8 mouse cellular contexts compared by ENCODE assay signal in genomic region chr10:127063913-127064870, GRCm38 (mm10). TPM values are rescaled to one million over a fixed set of nuclear protein-coding genes. Genes with fewer than 3 reads are reported as not detected.
DNase-seq lines count a peak whose midpoint lies in the region; ATAC-seq and TF ChIP-seq lines count a peak whose summit lies in the region.

No protein-coding gene starts in this region.

- H3K79me2 ChIP-seq in MEL (ENCODE audit: control insufficient read depth, insufficient read depth, low read length, poor library complexity) = peaks cover 25% of the 10 kb centered on the region

- H3K27ac ChIP-seq in kidney, postnatal 0 days = peak overlapping the region; percentile 86
- peak overlapping the region; percentile 74 for H3K27ac ChIP-seq in MEL (ENCODE audit: control insufficient read depth, low read depth, low read length)
- peak overlapping the region; percentile 84 for H3K27ac ChIP-seq in limb, embryonic 14.5 days (replicated peaks; ENCODE audit: low read depth, low read length)
- peak overlapping the region; percentile 86 for H3K27ac ChIP-seq in stomach, embryonic 14.5 days (ENCODE audit: low read length)

- H3K4me3 ChIP-seq in kidney, postnatal 0 days (replicated peaks; ENCODE audit: low read depth, low read length) = peak overlapping the region; percentile 82
- peak overlapping the region; percentile 68 to 78 for H3K4me3 ChIP-seq in MEL (ENCODE audit: control insufficient read depth in 1 of 2, insufficient read depth in 1 of 2, low read depth in 2 of 2, low read length in 2 of 2)
- H3K4me3 ChIP-seq in limb, embryonic 14.5 days (replicated peaks; ENCODE audit: low read length) = peak overlapping the region; percentile 86
- peak overlapping the region; percentile 81 for H3K4me3 ChIP-seq in stomach, embryonic 14.5 days (ENCODE audit: low read depth, low read length)

- H3K36me3 ChIP-seq in kidney, postnatal 0 days (ENCODE audit: insufficient read depth, low read length) = peaks cover 35% of the 10 kb centered on the region
- peaks cover 14 to 39% of the 10 kb centered on the region in 2 experiments for H3K36me3 ChIP-seq in MEL (ENCODE audit: control insufficient read depth in 1 of 2, insufficient read depth in 2 of 2, low read length in 2 of 2)
- H3K36me3 ChIP-seq in limb, embryonic 14.5 days (ENCODE audit: control insufficient read depth, insufficient read depth, low read length) = peaks cover 44% of the 10 kb centered on the region
- peaks cover 41% of the 10 kb centered on the region for H3K36me3 ChIP-seq in stomach, embryonic 14.5 days (ENCODE audit: control insufficient read depth, insufficient read depth, low read length)

- H3K4me1 ChIP-seq in kidney, postnatal 0 days (replicated peaks; ENCODE audit: insufficient read depth, low read length) = peaks cover 14% of the 10 kb centered on the region
- peaks cover 6 to 18% of the 10 kb centered on the region in 2 experiments for H3K4me1 ChIP-seq in MEL (ENCODE audit: control insufficient read depth in 1 of 2, insufficient read depth in 2 of 2, low read length in 2 of 2)
- H3K4me1 ChIP-seq in limb, embryonic 14.5 days (ENCODE audit: control insufficient read depth, insufficient read depth, low read length) = peaks cover 14% of the 10 kb centered on the region; the same call in 1 of the 2 replicates
- H3K4me1 ChIP-seq in stomach, embryonic 14.5 days (ENCODE audit: control insufficient read depth, insufficient read depth, low read length) = peaks cover 19% of the 10 kb centered on the region

- 9% methylated on average over 37 of the region's 37 CpGs for WGBS in kidney, postnatal 0 days
- WGBS in limb, embryonic 14.5 days = 12% methylated on average over 37 of the region's 37 CpGs
- 8% methylated on average over 37 of the region's 37 CpGs for WGBS in stomach, embryonic 14.5 days

- no peaks in the 10 kb centered on the region for H3K27me3 ChIP-seq in kidney, postnatal 0 days (ENCODE audit: insufficient read depth, low read length)
- H3K27me3 ChIP-seq in MEL (ENCODE audit: control insufficient read depth in 1 of 2, insufficient read depth in 2 of 2, low read length in 2 of 2) = no peaks in the 10 kb centered on the region
- peaks cover 11% of the 10 kb centered on the region; the same call in 1 of the 2 replicates for H3K27me3 ChIP-seq in limb, embryonic 14.5 days (ENCODE audit: control insufficient read depth, insufficient read depth, low read length)
- no peaks in the 10 kb centered on the region for H3K27me3 ChIP-seq in stomach, embryonic 14.5 days (ENCODE audit: control insufficient read depth, insufficient read depth, low read length)

- H3K4me2 ChIP-seq in kidney, postnatal 0 days (ENCODE audit: low read length) = peak overlapping the region; percentile 88
- peak overlapping the region; percentile 78 for H3K4me2 ChIP-seq in limb, embryonic 14.5 days (replicated peaks; ENCODE audit: low read depth, low read length, severe bottlenecking)
- peak overlapping the region; percentile 85 for H3K4me2 ChIP-seq in stomach, embryonic 14.5 days (replicated peaks; ENCODE audit: low read depth, low read length)

- TF ChIP-seq CTCF in kidney, postnatal 0 days (IDR thresholded peaks at IDR 0.05; ENCODE audit: low read depth) = no peak
- no peak for TF ChIP-seq CTCF in MEL (IDR thresholded peaks at IDR 0.05 in 2 of 3, conservative IDR thresholded peaks at IDR 0.05 in 1 of 3; ENCODE audit: control insufficient read depth in 1 of 3, insufficient read depth in 1 of 3, low read depth in 2 of 3, low read length in 3 of 3, poor library complexity in 1 of 3, severe bottlenecking in 1 of 3)

- TF ChIP-seq RAD21 in MEL (IDR thresholded peaks at IDR 0.05; ENCODE audit: low read depth, low read length) = no peak

- no peaks in the 10 kb centered on the region for H3K9me3 ChIP-seq in kidney, postnatal 0 days (replicated peaks; ENCODE audit: low read length)
- H3K9me3 ChIP-seq in MEL (replicated peaks; ENCODE audit: insufficient read depth, low read length) = no peaks in the 10 kb centered on the region
- H3K9me3 ChIP-seq in limb, embryonic 14.5 days (ENCODE audit: control insufficient read depth, low read length) = no peaks in the 10 kb centered on the region
- no peaks in the 10 kb centered on the region for H3K9me3 ChIP-seq in stomach, embryonic 14.5 days (ENCODE audit: control insufficient read depth, low read depth, low read length)

- TF ChIP-seq EP300 in MEL (IDR thresholded peaks at IDR 0.05; ENCODE audit: low read depth in 1 of 2, low read length in 2 of 2) = no peak

- peak overlapping the region; percentile 92 for H3K9ac ChIP-seq in kidney, postnatal 0 days (ENCODE audit: low read depth, low read length)
- peak overlapping the region; percentile 93 for H3K9ac ChIP-seq in MEL (ENCODE audit: control insufficient read depth, low read depth, low read length, poor library complexity, severe bottlenecking)
- peak overlapping the region; percentile 94 for H3K9ac ChIP-seq in limb, embryonic 14.5 days (ENCODE audit: low read depth, low read length, severe bottlenecking)
- H3K9ac ChIP-seq in stomach, embryonic 14.5 days (replicated peaks; ENCODE audit: low read depth, low read length) = peak overlapping the region; percentile 97

- DNase-seq in kidney, postnatal 0 days (ENCODE audit: low spot score) = no peak
- no peak for DNase-seq in kidney, adult 9 months
- DNase-seq in MEL (ENCODE audit: low read depth, low spot score) = peak; percentile 56
- no peak for DNase-seq in limb, embryonic 14.5 days (ENCODE audit: low spot score)
- DNase-seq in layer of hippocampus, adult 8-10 months (ENCODE audit: low spot score in 2 of 2) = no peak
- no peak for DNase-seq in urinary bladder, adult 2 months (ENCODE audit: low spot score)

- ATAC-seq in kidney, postnatal 0 days (replicated peaks; ENCODE audit: low FRiP score, low read depth) = no peak
- peak; percentile 21 for ATAC-seq in erythroblast, adult 5-6 weeks (replicated peaks; ENCODE audit: low FRiP score, poor library complexity, severe bottlenecking)
- no peak for ATAC-seq in limb, embryonic 14.5 days (ENCODE audit: low FRiP score, low read depth)
- no peak for ATAC-seq in stomach, embryonic 14.5 days (ENCODE audit: insufficient number of reproducible peaks, insufficient read depth, low FRiP score, low read depth)

- no peak; a peak in 2 of 4 replicates for TF ChIP-seq POLR2A in MEL (IDR thresholded peaks at IDR 0.05; ENCODE audit: control insufficient read depth in 1 of 2, insufficient read depth in 1 of 2, low read depth in 1 of 2, low read length in 2 of 2, poor library complexity in 1 of 2)
- TF ChIP-seq POLR2A in limb, embryonic 14.5 days (IDR thresholded peaks at IDR 0.05; ENCODE audit: borderline replicate concordance, extremely low read depth, insufficient read depth, insufficient read length) = no peak

RNA-seq across cellular contexts. Expression of gene Cdk4, which starts 0.9 kb away (rescaled TPM):
- 1,113 and 1,153 TPM in 2 replicates for polyA plus RNA-seq in kidney, postnatal 0 days (2015; fragmentation: Nextera tagmentation; extraction: Ambion mirVana)
- total RNA-seq in MEL (2012; rRNA removed) = 362 and 443 TPM in 2 replicates
- polyA plus RNA-seq in MEL (2012; ENCODE audit: insufficient read depth in 1 of 2, insufficient read length in 2 of 2, low read depth in 1 of 2, low replicate concordance in 2 of 2, missing spikeins in 1 of 2) = 1,000 to 10,000 TPM in 1 of 2 experiments, 100 to 1,000 TPM in 1; 843 to 1,325 TPM
- 83.0 and 90.1 TPM in 2 replicates for total RNA-seq in erythroblast, adult 5-6 weeks (2015; ENCODE audit: low replicate concordance)
- total RNA-seq in erythroblast, adult 5-6 weeks (2017; ENCODE audit: low replicate concordance) = 43.8 and 71.5 TPM in 2 replicates
- polyA plus RNA-seq in limb, embryonic 14.5 days (2012; rRNA removed) = 1,132 and 1,227 TPM in 2 replicates
- 1,659 and 1,732 TPM in 2 replicates for polyA plus RNA-seq in limb, embryonic 14.5 days (2014; fragmentation: Nextera tagmentation; extraction: Ambion mirVana)
- polyA plus RNA-seq in stomach, embryonic 14.5 days (2014; fragmentation: Nextera tagmentation; extraction: Ambion mirVana) = 1,788 and 1,817 TPM in 2 replicates
- total RNA-seq in layer of hippocampus, adult 8-10 months (2022) = 10 to 100 TPM; 84.1 to 95.2 (median 91.1) TPM
- 252 and 268 TPM in 2 replicates for polyA plus RNA-seq in urinary bladder, adult 2 months (2012; rRNA removed)

RNA-seq across cellular contexts. Expression of gene March9, which starts 4.2 kb away (rescaled TPM):
- polyA plus RNA-seq in kidney, postnatal 0 days (2015; fragmentation: Nextera tagmentation; extraction: Ambion mirVana) = 1.6 and 1.9 TPM in 2 replicates
- total RNA-seq in MEL (2012; rRNA removed) = 2.1 and 2.3 TPM in 2 replicates
- 1 to 10 TPM in 1 of 2 experiments, not detected in 1; 5.2 TPM for polyA plus RNA-seq in MEL (2012; ENCODE audit: insufficient read depth in 1 of 2, insufficient read length in 2 of 2, low read depth in 1 of 2, low replicate concordance in 2 of 2, missing spikeins in 1 of 2)
- total RNA-seq in erythroblast, adult 5-6 weeks (2015; ENCODE audit: low replicate concordance) = not detected in 2 replicates
- not detected in 2 replicates for total RNA-seq in erythroblast, adult 5-6 weeks (2017; ENCODE audit: low replicate concordance)
- polyA plus RNA-seq in limb, embryonic 14.5 days (2012; rRNA removed) = 8.6 and 9.8 TPM in 2 replicates
- polyA plus RNA-seq in limb, embryonic 14.5 days (2014; fragmentation: Nextera tagmentation; extraction: Ambion mirVana) = 2.7 and 3.1 TPM in 2 replicates
- 2.0 and 2.3 TPM in 2 replicates for polyA plus RNA-seq in stomach, embryonic 14.5 days (2014; fragmentation: Nextera tagmentation; extraction: Ambion mirVana)
- total RNA-seq in layer of hippocampus, adult 8-10 months (2022) = 10 to 100 TPM; 14.8 to 21.9 (median 20.4) TPM
- 3.5 and 4.9 TPM in 2 replicates for polyA plus RNA-seq in urinary bladder, adult 2 months (2012; rRNA removed)

RNA-seq across cellular contexts. Expression of gene Tspan31, which starts 5.9 kb away (rescaled TPM):
- 157 and 171 TPM in 2 replicates for polyA plus RNA-seq in kidney, postnatal 0 days (2015; fragmentation: Nextera tagmentation; extraction: Ambion mirVana)
- total RNA-seq in MEL (2012; rRNA removed) = 49.7 and 57.2 TPM in 2 replicates
- 10 to 100 TPM in 1 of 2 experiments, not detected in 1; 63.1 TPM for polyA plus RNA-seq in MEL (2012; ENCODE audit: insufficient read depth in 1 of 2, insufficient read length in 2 of 2, low read depth in 1 of 2, low replicate concordance in 2 of 2, missing spikeins in 1 of 2)
- 25.3 and 30.4 TPM in 2 replicates for total RNA-seq in erythroblast, adult 5-6 weeks (2015; ENCODE audit: low replicate concordance)
- total RNA-seq in erythroblast, adult 5-6 weeks (2017; ENCODE audit: low replicate concordance) = 8.6 and 19.0 TPM in 2 replicates
- 124 and 164 TPM in 2 replicates for polyA plus RNA-seq in limb, embryonic 14.5 days (2012; rRNA removed)
- polyA plus RNA-seq in limb, embryonic 14.5 days (2014; fragmentation: Nextera tagmentation; extraction: Ambion mirVana) = 58.3 and 72.1 TPM in 2 replicates
- polyA plus RNA-seq in stomach, embryonic 14.5 days (2014; fragmentation: Nextera tagmentation; extraction: Ambion mirVana) = 124 and 141 TPM in 2 replicates
- total RNA-seq in layer of hippocampus, adult 8-10 months (2022) = 10 to 100 TPM; 62.9 to 68.4 (median 66.1) TPM
- 79.5 and 81.4 TPM in 2 replicates for polyA plus RNA-seq in urinary bladder, adult 2 months (2012; rRNA removed)

RNA-seq across cellular contexts. Expression of gene Agap2, which starts 10.9 kb away (rescaled TPM):
- polyA plus RNA-seq in kidney, postnatal 0 days (2015; fragmentation: Nextera tagmentation; extraction: Ambion mirVana) = 0.04 and 0.09 TPM in 2 replicates
- total RNA-seq in MEL (2012; rRNA removed) = 0.03 and 0.04 TPM in 2 replicates
- polyA plus RNA-seq in MEL (2012; ENCODE audit: insufficient read depth in 1 of 2, insufficient read length in 2 of 2, low read depth in 1 of 2, low replicate concordance in 2 of 2, missing spikeins in 1 of 2) = under 1 TPM in 1 of 2 experiments, not detected in 1; 0.46 TPM
- 1.9 and 6.5 TPM in 2 replicates for total RNA-seq in erythroblast, adult 5-6 weeks (2015; ENCODE audit: low replicate concordance)
- total RNA-seq in erythroblast, adult 5-6 weeks (2017; ENCODE audit: low replicate concordance) = 2.0 and 4.0 TPM in 2 replicates
- 5.3 and 6.0 TPM in 2 replicates for polyA plus RNA-seq in limb, embryonic 14.5 days (2012; rRNA removed)
- 0.32 and 0.57 TPM in 2 replicates for polyA plus RNA-seq in limb, embryonic 14.5 days (2014; fragmentation: Nextera tagmentation; extraction: Ambion mirVana)
- polyA plus RNA-seq in stomach, embryonic 14.5 days (2014; fragmentation: Nextera tagmentation; extraction: Ambion mirVana) = 0.27 and 0.56 TPM in 2 replicates
- total RNA-seq in layer of hippocampus, adult 8-10 months (2022) = 100 to 1,000 TPM; 657 to 727 (median 692) TPM
- 2.5 and 5.4 TPM in 2 replicates for polyA plus RNA-seq in urinary bladder, adult 2 months (2012; rRNA removed)

RNA-seq across cellular contexts. Expression of gene Cyp27b1, which starts 16.1 kb away (rescaled TPM):
- 38.9 and 58.0 TPM in 2 replicates for polyA plus RNA-seq in kidney, postnatal 0 days (2015; fragmentation: Nextera tagmentation; extraction: Ambion mirVana)
- total RNA-seq in MEL (2012; rRNA removed) = 0.23 TPM in 2 replicates
- under 1 TPM in 1 of 2 experiments, not detected in 1; 0.93 TPM for polyA plus RNA-seq in MEL (2012; ENCODE audit: insufficient read depth in 1 of 2, insufficient read length in 2 of 2, low read depth in 1 of 2, low replicate concordance in 2 of 2, missing spikeins in 1 of 2)
- not detected in 2 replicates for total RNA-seq in erythroblast, adult 5-6 weeks (2015; ENCODE audit: low replicate concordance)
- not detected in 2 replicates for total RNA-seq in erythroblast, adult 5-6 weeks (2017; ENCODE audit: low replicate concordance)
- polyA plus RNA-seq in limb, embryonic 14.5 days (2012; rRNA removed) = 1.1 and 1.5 TPM in 2 replicates
- 0.19 and 0.53 TPM in 2 replicates for polyA plus RNA-seq in limb, embryonic 14.5 days (2014; fragmentation: Nextera tagmentation; extraction: Ambion mirVana)
- polyA plus RNA-seq in stomach, embryonic 14.5 days (2014; fragmentation: Nextera tagmentation; extraction: Ambion mirVana) = 0.13 and 0.18 TPM in 2 replicates
- total RNA-seq in layer of hippocampus, adult 8-10 months (2022) = 1 to 10 TPM in 1 of 4 experiments, under 1 TPM in 3; 0.14 to 1.1 (median 0.48) TPM
- 0.28 and 0.50 TPM in 2 replicates for polyA plus RNA-seq in urinary bladder, adult 2 months (2012; rRNA removed)
